Mouse (Mus musculus) T-helper 1 cell (primary cell): Measurements from ENCODE around the gene Kat14.

Experiments
- in situ Hi-C: fragments of 300-600 bp; cut with MboI, MseI; formaldehyde crosslinking; loops from one replicate; pipeline ENCODE4 v1.15.1; 2025; ENCODE audit warnings: high pct_unique_total_duplicates

The Kat14 gene

DNA sequence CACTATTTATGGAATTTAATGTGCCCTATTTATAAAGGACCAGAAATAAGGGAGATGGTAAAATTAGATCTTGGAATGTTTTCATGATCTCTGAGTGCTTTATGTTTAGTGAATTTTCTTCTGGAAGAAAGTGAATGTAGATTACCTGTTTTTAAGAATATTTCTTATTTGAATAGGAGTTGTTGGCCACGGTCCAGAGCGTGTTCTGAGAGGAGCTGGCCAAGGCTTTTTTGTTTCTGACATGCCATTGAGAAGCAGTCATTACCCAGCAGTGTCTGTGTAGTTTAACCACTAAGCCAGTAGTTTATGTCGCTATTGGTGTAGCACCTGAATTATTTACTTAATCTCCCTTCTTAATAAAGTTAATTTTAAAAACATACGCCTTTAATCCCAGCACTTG, 13.0 kb downstream of the Kat14 start:
- in situ Hi-C loops = no loop called here

DNA sequence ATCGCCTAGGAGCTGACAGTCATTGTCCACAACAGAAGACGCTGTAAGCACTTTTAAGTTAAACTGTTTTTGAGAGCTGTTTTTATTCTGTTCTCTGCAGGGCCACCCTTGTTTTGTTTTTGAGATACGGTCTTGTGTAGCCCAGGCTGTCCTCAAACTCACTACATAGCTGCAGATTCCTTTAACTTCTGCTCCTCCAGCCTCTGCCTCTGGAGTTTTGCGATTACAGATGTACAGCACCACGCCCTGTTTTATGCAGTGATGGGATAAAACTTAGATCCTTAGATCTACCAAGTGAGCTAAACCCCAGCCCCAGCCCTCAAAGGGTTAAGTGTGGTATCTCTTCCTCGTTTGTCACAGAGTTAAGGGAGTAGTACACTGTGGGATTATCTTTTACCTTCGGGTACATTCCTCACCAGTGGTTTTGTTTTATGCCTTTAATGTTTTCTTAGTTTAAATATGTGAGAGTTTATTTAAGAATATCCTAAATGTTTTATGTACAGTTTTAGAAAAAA, 13.9 kb downstream of the Kat14 start:
- in situ Hi-C loops = no loop called here

DNA sequence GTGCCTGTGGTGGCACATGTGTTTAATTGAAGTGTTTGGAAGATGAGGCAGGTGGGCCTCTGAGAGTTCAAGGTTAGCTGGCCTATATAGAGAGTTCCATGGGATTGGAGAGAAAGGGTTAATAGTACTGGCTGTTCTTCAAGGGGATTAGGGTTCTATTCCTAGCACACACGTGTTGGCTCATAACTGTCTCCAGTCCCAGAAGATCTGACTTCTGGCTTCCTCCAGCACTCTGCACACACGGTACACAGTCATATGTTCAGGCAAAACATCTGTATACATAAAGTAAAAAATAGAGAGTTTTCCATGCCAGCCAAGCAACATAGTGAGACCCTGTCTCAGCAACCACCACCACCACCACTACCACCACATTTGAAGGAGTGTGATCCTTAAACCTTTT, 17.5 kb downstream of the Kat14 start:
- in situ Hi-C loops = no loop called here

DNA sequence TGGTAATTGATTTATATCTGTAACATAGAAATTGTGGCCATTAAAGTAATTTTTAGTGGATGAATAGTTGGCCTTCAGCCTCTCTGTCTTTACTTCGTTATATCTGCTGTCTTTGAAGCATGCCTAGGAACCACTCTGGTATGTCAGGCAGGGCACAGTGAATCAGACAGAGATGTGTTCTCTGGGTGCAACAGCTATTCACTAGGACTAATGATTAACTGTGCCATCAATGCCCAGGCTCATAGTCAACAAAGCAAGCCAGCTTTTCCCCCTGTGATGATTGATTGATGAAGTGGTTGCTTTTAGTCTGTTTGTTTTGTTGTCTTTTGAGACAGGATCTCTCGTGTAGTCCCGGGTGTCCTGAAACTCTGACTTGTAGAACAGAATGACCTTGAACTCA, 19.6 kb downstream of the Kat14 start:
- in situ Hi-C loops = no loop called here

DNA sequence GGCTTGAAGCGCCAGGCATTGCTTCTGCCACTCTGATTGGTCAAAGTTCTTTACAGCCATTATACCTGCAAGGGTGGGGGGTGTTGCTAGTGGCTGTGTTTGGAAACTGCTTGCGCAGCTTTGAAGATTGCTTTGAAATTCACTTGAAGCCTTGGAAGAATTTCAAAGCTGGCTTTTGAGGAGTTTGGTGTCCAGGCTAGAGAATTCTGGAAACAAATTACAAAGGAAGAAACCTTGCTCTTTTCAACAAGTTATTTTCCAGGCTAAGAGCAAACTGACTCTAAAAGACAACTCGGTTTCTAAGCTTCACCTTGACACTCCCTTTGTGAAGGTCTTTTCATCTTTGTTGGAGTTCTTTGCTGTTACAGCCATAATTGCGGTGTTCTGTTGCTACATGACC, 30.7 kb downstream of the Kat14 start:
- in situ Hi-C loops = no loop called here

DNA sequence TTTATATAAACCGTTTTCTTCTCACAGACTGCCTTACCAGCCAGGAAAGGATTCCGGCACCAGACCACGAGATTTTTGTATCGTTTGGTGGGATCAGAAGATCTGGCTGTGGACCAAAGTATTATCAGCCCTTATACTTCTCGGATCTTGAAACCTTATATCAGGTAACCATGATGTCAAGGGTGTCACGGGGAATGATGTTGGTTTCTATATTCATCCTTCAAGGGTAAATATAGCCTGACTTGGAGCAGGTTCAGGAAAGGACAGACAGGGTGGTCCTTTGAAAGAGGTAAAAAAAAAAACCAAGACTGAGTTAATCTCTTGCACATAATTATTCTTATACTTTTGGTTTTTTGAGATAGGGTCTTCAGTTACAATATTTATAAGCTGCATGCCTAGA, 31.9 kb downstream of the Kat14 start:
- in situ Hi-C loops = no loop called here

DNA sequence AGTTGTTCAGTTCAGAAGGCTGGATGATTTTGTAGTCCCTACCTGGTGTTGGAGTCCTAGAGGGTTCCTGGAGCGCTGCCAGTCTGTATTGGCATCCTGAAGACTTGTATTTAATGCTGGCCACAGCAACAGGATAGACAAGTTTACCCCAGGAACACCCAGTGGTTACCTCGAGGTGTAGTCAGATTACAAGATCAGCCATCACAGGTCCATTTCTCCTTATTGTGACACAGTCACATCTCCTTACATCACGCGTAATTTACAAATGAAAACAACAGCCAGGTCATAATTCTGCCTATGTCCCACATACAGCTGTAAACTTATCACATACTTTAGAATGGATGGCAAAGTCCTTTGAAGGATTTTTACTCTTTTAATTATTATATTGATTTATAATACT, 40.3 kb downstream of the Kat14 start:
- in situ Hi-C loops = no loop called here

DNA sequence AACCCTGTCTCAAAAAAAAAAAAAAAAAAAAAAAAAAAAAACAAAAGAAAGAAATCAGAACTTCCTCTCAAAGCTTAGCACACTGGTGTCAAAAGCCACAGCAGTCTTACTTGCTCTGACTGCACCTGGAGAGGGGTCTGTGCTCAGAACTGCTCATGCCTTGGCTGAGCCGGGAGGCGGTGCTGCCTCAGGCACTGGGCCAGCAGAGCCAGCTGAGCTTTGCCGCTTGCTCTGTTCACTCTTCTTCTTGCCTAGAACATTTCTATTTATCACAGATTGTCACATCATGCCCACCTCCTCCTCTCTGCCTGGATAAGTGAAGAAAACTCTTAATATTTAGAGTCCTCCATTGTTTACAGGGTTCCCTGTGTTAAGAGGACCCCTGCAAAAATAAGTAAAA, 41.8 kb downstream of the Kat14 start:
- in situ Hi-C loops = no loop called here

DNA sequence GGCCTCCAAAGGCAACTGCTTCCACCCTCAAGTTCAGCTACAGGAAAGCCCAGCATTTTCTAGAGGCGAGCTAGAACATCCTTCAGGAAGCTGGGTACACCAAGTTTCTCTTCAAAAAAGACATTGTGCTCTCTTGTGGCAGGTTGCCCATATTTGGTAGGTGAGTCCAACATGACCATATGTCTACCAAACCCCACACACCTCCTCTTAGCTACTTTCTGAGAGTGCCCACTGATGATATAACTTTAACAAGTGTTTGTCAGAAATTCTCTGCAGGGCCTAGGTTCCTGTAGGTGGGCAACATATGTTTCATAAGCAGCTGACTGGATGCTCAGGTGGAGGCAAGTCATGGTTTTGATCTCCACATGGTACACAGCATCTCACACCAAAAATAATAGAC, 45.9 kb downstream of the Kat14 start:
- in situ Hi-C loops = no loop called here

DNA sequence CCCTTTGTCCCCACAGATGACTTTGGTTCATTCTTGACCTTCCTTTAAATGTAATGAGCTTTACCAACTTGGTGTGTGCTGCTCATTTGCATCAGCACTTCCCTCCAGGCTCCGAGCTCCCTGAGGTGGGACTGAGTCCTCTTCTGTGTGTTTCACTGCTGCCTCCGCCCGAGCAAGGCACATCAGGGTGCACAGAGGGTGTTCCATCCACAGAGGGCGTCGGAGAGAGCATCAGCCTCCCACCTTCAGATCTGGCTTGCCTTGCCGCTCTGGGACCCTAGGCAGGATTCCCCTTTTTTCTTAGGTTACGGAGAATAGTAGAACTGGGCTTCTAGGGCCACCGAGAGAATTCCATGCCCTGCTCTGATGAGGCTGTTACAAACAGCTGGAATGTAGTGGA, 48.1 kb downstream of the Kat14 start:
- in situ Hi-C loops = no loop called here

DNA sequence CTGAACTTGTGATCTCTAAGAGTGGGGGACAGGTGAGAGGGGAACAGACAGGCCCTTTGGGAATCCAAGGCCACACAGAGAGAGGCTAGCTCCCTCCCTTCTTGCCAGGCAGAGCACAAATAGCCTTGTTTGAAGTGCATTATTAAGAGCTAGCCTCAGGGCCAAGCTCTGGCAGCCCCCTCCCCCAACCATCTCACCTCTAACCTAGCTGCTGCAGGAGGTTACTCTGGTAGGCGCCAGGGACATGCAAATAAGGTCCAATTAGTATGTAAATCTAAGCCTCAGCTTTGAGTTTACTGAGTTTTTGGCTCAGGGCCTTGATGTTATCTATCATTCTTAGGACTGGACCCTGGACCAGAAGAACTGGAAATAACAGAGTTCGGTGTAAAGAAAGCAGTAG, 49.3 kb downstream of the Kat14 start:
- in situ Hi-C loops = no loop called here

DNA sequence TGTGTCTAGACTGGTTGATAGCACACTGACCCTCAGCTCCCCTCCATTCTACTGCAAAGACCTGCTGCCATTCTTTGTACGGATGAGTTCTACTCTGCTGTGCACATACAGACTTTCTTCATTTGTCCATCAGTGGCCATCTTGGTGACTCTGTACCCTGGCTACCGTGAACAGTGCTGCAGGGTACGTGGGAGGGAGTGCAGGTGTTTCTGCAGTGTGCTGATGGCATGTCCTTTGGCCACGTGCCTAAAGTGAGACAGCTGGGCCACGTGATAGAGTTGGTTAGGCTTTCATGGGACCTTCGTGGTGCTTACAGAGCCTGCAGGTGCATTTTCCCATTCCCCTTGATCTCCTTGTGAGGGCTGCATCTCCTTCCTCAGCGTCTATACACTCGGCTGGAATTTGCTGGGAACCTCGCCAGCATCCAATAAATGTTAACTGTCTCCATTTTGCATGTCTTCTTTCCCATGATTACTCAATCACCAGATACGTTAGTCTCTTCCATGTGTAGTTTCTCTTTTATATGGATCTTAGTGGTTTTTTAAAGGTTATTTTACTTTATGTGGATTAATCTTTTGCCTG, 53.4 kb downstream of the Kat14 start:
- in situ Hi-C loops = no loop called here

DNA sequence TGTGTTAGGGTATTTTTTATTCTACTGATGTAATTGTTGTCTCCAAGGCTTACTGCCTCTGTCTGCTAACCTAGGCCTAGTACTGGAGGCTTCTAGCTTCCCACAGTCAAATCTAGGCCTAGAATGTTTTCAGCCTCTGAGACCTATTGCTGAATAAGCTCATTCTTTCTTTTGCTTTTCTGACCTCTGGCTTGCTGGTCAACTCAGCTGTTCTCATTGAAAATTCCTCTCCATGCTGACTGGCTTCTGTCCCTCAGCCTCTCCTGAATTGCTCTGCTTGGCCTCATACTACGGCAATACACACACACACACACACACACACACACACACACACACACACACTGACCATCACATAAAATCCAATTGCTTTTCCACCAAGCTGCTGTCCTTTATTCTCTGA, 57.0 kb downstream of the Kat14 start:
- in situ Hi-C loops = no loop called here

DNA sequence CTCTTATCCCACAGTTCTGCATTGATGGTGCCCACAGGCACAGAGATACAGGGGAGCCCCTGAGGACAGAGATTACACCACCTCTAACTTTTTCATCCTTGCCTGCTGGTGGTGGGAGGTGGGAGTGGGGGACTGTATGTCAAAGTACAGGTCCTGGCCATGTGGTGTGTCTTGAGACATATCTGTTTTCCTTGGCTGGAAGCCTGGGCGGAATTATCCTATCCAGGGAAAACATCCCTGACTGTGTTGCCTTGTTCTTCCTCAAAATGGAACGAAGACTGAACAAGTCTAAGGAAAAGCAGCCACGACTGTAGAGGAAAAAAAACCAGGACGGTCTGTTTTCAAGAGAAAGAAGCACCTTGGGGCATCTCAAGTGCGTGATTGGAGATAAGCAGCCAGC, 59.1 kb downstream of the Kat14 start:
- in situ Hi-C loops = no loop called here

DNA sequence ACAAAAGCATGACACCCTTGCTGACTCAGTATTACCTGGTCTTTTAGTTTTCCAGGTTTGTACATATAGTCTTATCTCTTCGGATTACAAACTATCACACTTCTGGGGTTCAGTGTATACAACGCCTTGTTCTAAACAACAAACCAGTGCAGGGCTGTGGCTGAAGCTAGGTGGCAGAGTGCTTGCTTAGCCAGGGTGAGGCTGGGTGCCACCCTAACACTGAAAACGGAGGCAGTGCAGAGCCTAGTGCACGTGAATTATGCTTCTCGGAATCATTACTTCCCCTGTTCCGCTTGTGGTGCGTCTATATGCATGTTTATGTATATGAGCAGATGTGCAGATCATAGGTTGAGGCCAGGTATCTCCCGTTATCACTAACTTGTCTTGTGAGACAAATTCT, 59.9 kb downstream of the Kat14 start:
- in situ Hi-C loops = no loop called here

DNA sequence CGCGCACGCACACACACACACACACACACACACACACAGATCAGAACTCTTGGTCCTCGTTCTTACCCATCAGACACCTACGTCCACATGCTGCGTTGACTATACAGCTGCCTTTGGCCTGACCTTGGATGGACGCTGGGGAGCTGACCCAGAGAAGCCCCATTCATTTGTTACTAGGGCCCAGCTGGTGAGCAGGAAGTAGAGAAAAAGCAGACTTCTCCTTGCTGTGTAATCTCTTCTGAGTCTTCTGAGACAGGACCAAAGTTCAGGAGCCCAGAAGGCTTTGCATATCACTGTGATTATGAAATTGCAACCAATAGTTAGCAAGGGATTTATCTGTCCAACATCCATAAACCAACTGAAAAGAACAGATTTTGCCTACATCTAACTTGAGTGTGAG, 60.4 kb downstream of the Kat14 start:
- in situ Hi-C loops = no loop called here

DNA sequence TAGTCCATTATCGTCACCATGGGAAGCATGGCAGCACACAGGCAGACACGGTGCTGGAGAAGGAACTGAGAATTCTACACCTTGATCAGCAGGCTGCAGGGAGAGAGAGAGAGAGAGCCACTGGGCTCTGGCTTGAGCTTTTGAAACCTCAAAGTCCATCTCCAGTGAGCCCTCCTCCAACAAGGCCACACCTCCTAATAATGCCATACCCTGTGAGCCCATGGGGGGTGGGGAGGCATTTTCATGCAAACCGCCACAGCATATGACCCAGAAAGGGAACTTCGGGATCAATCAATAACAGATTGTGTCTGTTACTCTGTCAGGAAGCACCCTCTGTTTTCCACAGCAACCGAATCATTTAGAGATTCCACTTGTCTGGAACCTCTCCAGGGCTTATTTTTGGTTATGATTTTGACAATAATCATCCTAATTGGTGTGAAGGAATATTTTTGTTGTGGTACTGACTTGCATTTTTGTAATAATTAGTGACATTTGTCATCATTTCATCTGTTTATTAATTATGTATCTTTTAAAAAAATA, 62.6 kb downstream of the Kat14 start:
- in situ Hi-C loops = no loop called here

DNA sequence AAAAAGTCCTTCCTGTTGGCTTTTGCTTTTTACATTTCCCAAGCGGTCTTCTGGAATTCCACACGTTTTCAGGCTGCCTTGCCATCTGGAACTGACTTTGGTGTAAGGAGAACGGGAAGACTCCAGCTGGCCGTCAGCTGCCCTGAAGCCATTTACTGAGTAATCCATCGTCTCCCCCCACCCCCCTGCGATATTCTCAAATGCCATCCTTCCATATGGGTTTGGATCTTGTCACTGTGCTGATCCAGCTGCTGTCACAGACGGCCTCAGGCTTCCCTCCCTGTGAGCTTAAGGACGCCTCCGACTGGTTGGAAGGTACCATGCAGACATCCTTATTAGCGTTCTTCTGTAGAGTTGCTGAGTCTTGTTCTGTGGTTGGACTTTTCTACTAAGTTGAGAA, 66.9 kb downstream of the Kat14 start:
- in situ Hi-C loops = no loop called here

DNA sequence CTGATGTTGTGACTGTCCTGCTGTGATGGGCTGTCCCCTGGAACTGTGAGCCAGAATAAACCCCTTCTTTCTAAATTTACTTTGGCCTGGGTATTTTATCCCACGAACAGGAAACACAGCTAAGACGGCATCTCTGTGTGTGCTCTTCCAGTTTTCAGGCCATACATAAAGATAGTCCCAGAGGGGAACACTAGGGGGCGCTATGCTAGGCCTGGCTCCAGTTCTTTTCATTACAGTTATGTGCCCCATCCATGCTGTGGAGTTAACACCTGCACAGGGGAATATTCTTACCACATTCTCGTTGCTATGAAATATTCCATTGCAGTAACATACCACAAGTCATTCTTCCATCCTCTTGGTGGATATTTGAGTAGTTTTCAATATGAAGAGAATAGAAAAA, 69.6 kb downstream of the Kat14 start:
- in situ Hi-C loops = no loop called here

DNA sequence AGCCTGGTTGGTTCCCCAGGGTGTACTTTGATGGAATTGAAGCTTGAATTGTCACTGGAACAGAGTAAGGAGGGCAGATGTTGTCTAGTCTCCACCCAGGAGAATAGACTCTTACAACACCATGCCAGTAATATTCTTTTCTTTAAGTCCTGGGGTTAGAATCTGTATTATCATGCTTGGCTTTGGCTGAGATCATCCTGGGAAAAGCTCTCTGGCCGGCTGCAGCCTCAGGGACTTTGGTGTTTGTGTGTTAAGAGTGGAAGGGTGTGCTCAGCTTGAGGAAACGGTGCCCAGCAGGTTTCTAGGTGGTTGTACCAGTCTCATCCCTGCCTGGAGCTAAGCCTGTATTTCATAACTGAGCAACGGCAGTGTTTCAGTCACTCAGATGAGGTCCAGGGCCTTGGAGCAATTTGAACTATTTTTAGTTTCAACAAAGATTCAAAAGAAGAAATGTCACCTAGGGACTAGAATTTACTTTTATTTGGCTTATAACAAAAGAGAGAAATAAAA, 70.5 kb downstream of the Kat14 start:
- in situ Hi-C loops = no loop called here

DNA sequence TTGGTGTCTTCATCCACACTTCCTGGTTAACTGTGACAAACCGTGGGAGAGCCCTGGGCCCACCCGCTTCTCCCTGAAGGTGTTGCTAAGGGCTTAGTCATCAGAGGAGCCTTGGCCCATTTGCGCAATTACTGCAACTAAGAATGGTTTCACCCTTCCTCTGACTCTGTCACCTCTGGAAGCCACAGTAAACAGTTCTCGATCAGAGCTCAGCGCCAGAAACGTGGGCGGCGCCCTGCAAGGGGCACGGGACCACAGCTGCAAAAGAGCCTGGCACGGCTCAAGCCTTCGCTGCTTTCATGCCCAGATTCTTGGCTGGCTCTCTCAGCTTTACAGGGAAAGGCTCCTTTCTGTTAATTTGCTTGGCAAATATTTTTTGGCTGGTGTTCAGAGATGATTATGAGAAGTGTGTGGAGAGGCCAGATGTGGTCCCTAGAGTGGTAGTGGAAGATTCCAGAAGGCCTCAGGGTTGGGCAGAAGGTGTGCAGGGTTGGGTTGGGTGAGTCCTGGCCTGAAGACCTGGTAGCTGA, 72.7 kb downstream of the Kat14 start:
- in situ Hi-C loops = no loop called here

DNA sequence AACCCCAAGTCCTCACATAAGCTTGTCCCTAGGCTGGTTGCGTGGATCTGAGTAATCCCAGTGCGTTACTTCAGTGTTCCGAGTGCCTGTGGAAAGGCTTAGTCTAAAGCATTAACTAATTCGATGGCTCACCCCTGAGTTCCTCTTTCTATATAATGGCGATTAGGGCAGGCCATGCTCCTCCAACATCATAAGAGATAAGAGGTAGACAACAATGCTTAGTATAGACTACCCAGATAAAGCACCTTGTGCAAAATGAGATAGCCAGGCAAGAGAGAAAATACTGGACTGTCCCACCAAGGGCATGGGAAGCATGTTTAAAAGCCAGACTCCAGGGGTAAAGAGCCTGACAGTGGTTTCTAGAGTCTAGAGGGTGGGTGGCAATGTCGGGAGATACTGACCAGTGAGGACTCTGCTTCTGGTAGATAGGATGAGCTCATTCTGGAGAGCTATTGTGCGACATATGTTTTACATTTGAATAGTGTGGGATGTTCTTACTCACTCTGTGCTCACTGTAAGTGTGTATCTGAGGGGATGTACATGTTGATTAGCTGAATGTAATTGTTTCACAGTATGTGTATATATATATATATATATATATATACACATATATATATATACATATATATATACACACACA, 77.7 kb downstream of the Kat14 start:
- in situ Hi-C loops = no loop called here

DNA sequence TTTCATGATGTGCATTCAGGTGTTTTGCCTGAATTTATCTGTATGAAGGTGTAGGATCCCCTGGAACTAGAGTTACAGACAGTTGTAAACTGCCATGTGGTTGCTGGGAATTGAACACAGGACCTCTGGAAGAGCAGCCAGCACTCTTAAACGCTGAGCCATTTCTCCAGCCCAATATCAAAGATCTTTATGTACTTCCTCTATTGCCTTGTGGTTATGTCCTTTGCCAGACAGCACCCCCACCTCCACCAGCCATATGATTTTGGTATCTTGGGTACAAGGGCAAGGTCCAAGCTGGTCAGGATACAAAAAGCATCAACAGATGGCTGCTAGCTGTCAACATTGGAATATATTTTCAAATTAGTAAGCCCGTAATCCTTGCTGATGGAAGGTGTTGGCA, 81.6 kb downstream of the Kat14 start:
- in situ Hi-C loops = loop anchor here (5.0 to 10.0 kb wide), 3 partner anchors 88 to 613 kb away; partner anchors contain the start of gene Rrbp1
